Mouse (Mus musculus): ENCODE data around the gene Trp53bp2.

Gene Trp53bp2

GRCm38 (mm10) chr1:182461813-182462212, 52.8 kb downstream of the Trp53bp2 start:
- no peak for DNase-seq

- DNase-seq = peak; percentile 12
These were observed 56.3 kb downstream of the Trp53bp2 start for GRCm38 (mm10) chr1:182465309-182465708.

- DNase-seq = no peak
These were observed 57.0 kb downstream of the Trp53bp2 start for GRCm38 (mm10) chr1:182465978-182466377.

- DNase-seq = no peak
These were observed 66.2 kb downstream of the Trp53bp2 start for GRCm38 (mm10) chr1:182475005-182475796.

- no peak for DNase-seq
These were observed 70.0 kb downstream of the Trp53bp2 start for GRCm38 (mm10) chr1:182478935-182479334.

GRCm38 (mm10) chr1:182481138-182481537, 72.2 kb downstream of the Trp53bp2 start:
- DNase-seq = no peak

- no peak for DNase-seq
These were observed 72.8 kb downstream of the Trp53bp2 start for GRCm38 (mm10) chr1:182481646-182482295.

- DNase-seq = no peak
These were observed 74.3 kb downstream of the Trp53bp2 start for GRCm38 (mm10) chr1:182482991-182483909.

- DNase-seq = no peak
These were observed 74.9 kb downstream of the Trp53bp2 start for GRCm38 (mm10) chr1:182483910-182484274.

- no peak for DNase-seq
These were observed 79.5 kb downstream of the Trp53bp2 start for GRCm38 (mm10) chr1:182488503-182488902.

GRCm38 (mm10) chr1:182489803-182490452, 81.0 kb downstream of the Trp53bp2 start:
- peak; percentile 93 for DNase-seq

- DNase-seq = peak; percentile 39
These were observed 81.6 kb downstream of the Trp53bp2 start for GRCm38 (mm10) chr1:182490568-182490967.

- DNase-seq = no peak
These were observed 82.9 kb downstream of the Trp53bp2 start for GRCm38 (mm10) chr1:182491839-182492238.

- DNase-seq = no peak
These were observed 85.5 kb downstream of the Trp53bp2 start for GRCm38 (mm10) chr1:182494285-182495145.

GRCm38 (mm10) chr1:182496685-182497084, 87.7 kb downstream of the Trp53bp2 start:
- DNase-seq = no peak

- no peak for DNase-seq
These were observed 88.8 kb downstream of the Trp53bp2 start for GRCm38 (mm10) chr1:182497736-182498135.

GRCm38 (mm10) chr1:182499443-182500089, 90.6 kb downstream of the Trp53bp2 start:
- DNase-seq = no peak

GRCm38 (mm10) chr1:182500224-182500623, 91.3 kb downstream of the Trp53bp2 start:
- DNase-seq = no peak

GRCm38 (mm10) chr1:182500843-182501242, 91.9 kb downstream of the Trp53bp2 start:
- no peak for DNase-seq

GRCm38 (mm10) chr1:182501815-182502405, 92.9 kb downstream of the Trp53bp2 start:
- DNase-seq = no peak
